Mouse (Mus musculus) liver, embryonic 14.5 days (tissue): ENCODE results near the gene Efr3b.

ENCODE experiments used
- CTCF ChIP-seq: IDR thresholded peaks from 2 replicates; pipeline ENCODE4 v1.5.1; 2016; ENCODE audit warnings: antibody characterized with exemption, low read depth, control low read depth
- EP300 ChIP-seq: IDR thresholded peaks from 2 replicates; pipeline ENCODE4 v1.6.1; 2016; ENCODE audit warnings: antibody characterized with exemption, low read depth

GRCm38 (mm10) chr12:3980991-3981349 is 57.7 kb downstream of the Efr3b start:
- TF ChIP-seq EP300 (no peak), CTCF (no peak)
